10 mouse cellular contexts compared by ENCODE assay signal in genomic region chr6:143618558-143618957, GRCm38 (mm10).
"Had no signal": no experiment of that assay in that cellular context is flagged by ENCODE, and none has a peak within 500 bp of the region (broad histone marks: within the 10 kb centered on the region; RNA-seq: fewer than 3 reads in every experiment).

No protein-coding gene starts in this region.

- H3K4me2 ChIP-seq: liver, embryonic 12.5 days; midbrain, embryonic 12.5 days had no signal

- H3K27me3 ChIP-seq: liver, embryonic 12.5 days; midbrain, embryonic 12.5 days had no signal

- H3K4me1 ChIP-seq: liver, embryonic 12.5 days; midbrain, embryonic 12.5 days had no signal

- ATAC-seq: liver, embryonic 12.5 days had no signal

- H3K36me3 ChIP-seq: liver, embryonic 12.5 days; midbrain, embryonic 12.5 days had no signal

- H3K9ac ChIP-seq: liver, embryonic 12.5 days; midbrain, embryonic 12.5 days had no signal

- H3K9me3 ChIP-seq: liver, embryonic 12.5 days; midbrain, embryonic 12.5 days had no signal

- DNase-seq: kidney, adult 8-10 months; kidney, postnatal 25 days; lung, postnatal 10 days; lung, postnatal 4 days; right cerebral cortex, adult 18-20 months; right cerebral cortex, postnatal 25 days; thymus, postnatal 14 days had no signal

- H3K4me3 ChIP-seq: left cerebral cortex, adult 2 months; liver, embryonic 12.5 days; midbrain, embryonic 12.5 days had no signal

- H3K27ac ChIP-seq: left cerebral cortex, adult 2 months; liver, embryonic 12.5 days; midbrain, embryonic 12.5 days had no signal
